ENCODE assay signal across 23 mouse cellular contexts in the genomic region with DNA sequence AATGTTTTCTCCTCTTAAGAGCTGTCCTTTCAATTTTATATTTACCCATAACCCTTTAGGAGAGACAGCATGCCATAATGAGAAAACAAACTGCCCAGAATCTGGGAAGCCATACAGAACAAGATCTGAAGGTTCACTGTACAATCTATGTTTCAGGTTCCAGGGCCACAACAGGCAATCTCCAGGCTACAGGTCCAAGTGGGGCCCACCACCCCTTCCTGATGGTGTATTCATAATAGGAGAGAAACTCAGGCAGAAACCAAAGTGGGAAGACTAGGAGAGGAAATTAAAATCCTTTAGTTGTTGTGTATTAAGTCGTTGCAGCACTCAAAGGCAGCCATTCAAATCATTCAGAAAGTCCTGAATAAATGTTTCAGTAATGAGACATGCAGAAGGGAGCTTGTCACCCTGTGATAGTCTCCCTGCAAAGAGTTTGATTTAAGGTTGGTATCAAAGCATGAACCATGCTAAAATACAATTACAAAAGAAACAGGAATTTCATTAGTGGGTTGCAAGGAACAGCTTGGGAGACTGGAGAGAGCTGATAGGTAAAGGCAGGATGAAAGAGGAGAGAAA.
DNase-seq lines count a peak whose midpoint lies in the region; ATAC-seq lines count a peak whose summit lies in the region.
"Had no signal": no experiment of that assay in that cellular context is flagged by ENCODE, and none has a peak within 500 bp of the region (broad histone marks: within the 10 kb centered on the region; RNA-seq: fewer than 3 reads in every experiment).

No protein-coding gene starts in this region.

- no peaks in the 10 kb centered on the region for H3K36me3 ChIP-seq in hindbrain, embryonic 10.5 days
- no peaks in the 10 kb centered on the region for H3K36me3 ChIP-seq in hindbrain, embryonic 14.5 days (replicated peaks; ENCODE audit: control insufficient read depth, insufficient read depth)
- H3K36me3 ChIP-seq in neural tube, embryonic 12.5 days = no peaks in the 10 kb centered on the region
- H3K36me3 ChIP-seq in macrophage (ENCODE audit: inconsistent target) = no peaks in the 10 kb centered on the region
- no peaks in the 10 kb centered on the region for H3K36me3 ChIP-seq in kidney, embryonic 15.5 days
- H3K36me3 ChIP-seq: embryonic facial prominence, embryonic 10.5 days; liver, embryonic 13.5 days had no signal

- H3K4me1 ChIP-seq in hindbrain, embryonic 10.5 days (replicated peaks) = peaks cover 9% of the 10 kb centered on the region
- 0 out of 2 replicates have a peak, but pooled peaks cover 3% of the 10 kb centered on the region for H3K4me1 ChIP-seq in hindbrain, embryonic 14.5 days (replicated peaks; ENCODE audit: control insufficient read depth, insufficient read depth, low read length)
- H3K4me1 ChIP-seq in neural tube, embryonic 12.5 days = no peaks in the 10 kb centered on the region
- no peaks in the 10 kb centered on the region for H3K4me1 ChIP-seq in kidney, embryonic 15.5 days
- H3K4me1 ChIP-seq: embryonic facial prominence, embryonic 10.5 days; liver, embryonic 13.5 days had no signal

- no peak for DNase-seq in hindbrain, embryonic 10.5 days (ENCODE audit: low spot score)
- DNase-seq in hindbrain, embryonic 14.5 days (ENCODE audit: low spot score) = no peak
- no peak for DNase-seq in neural tube, embryonic 10.5 days (ENCODE audit: extremely low spot score, low spot score)
- DNase-seq in left cerebral cortex, adult 18-20 months (ENCODE audit: low spot score in 2 of 2) = no peak
- DNase-seq: adrenal gland, postnatal 10 days; cerebellum, adult 9-10 months; gastrocnemius, postnatal 14 days; heart, adult 11 months; kidney, postnatal 36 days; liver, embryonic 13.5 days; lung, adult 2 months; lung, postnatal 14 days; right cerebral cortex, adult 18-20 months; right cerebral cortex, postnatal 4 days; thymus, adult 18-20 months; thymus, postnatal 4 days had no signal

- ATAC-seq in hindbrain, embryonic 14.5 days (ENCODE audit: low FRiP score) = no peak
- ATAC-seq in neural tube, embryonic 12.5 days (ENCODE audit: low FRiP score, low read depth) = peak; percentile 41; the same call in 1 of the 2 replicates
- ATAC-seq in kidney, embryonic 15.5 days (replicated peaks; ENCODE audit: low FRiP score) = no peak
- no peak for ATAC-seq in inflammation-experienced regulatory T-cells, adult 6 months
- ATAC-seq: intestine, embryonic 16.5 days had no signal

- no peaks in the 10 kb centered on the region for H3K27me3 ChIP-seq in hindbrain, embryonic 10.5 days (ENCODE audit: insufficient read depth, poor library complexity, severe bottlenecking)
- H3K27me3 ChIP-seq in hindbrain, embryonic 14.5 days (ENCODE audit: control insufficient read depth, insufficient read depth, low read length) = no peaks in the 10 kb centered on the region
- H3K27me3 ChIP-seq in neural tube, embryonic 12.5 days (replicated peaks) = no peaks in the 10 kb centered on the region
- H3K27me3 ChIP-seq in kidney, embryonic 15.5 days = no peaks in the 10 kb centered on the region
- H3K27me3 ChIP-seq: liver, embryonic 13.5 days had no signal

- H3K4me3 ChIP-seq in hindbrain, embryonic 10.5 days = no peak overlapping the region
- no peak overlapping the region for H3K4me3 ChIP-seq in hindbrain, embryonic 14.5 days (replicated peaks; ENCODE audit: low read length)
- no peak overlapping the region for H3K4me3 ChIP-seq in neural tube, embryonic 12.5 days
- no peak overlapping the region for H3K4me3 ChIP-seq in macrophage (ENCODE audit: inconsistent target)
- no peak overlapping the region for H3K4me3 ChIP-seq in kidney, embryonic 15.5 days (replicated peaks)
- H3K4me3 ChIP-seq: embryonic facial prominence, embryonic 10.5 days; liver, embryonic 13.5 days had no signal

- no peaks in the 10 kb centered on the region for H3K9me3 ChIP-seq in hindbrain, embryonic 10.5 days
- no peaks in the 10 kb centered on the region for H3K9me3 ChIP-seq in hindbrain, embryonic 14.5 days (ENCODE audit: control insufficient read depth, low read length)
- H3K9me3 ChIP-seq in neural tube, embryonic 12.5 days = no peaks in the 10 kb centered on the region
- H3K9me3 ChIP-seq in kidney, embryonic 15.5 days (replicated peaks) = no peaks in the 10 kb centered on the region
- H3K9me3 ChIP-seq: embryonic facial prominence, embryonic 10.5 days; liver, embryonic 13.5 days had no signal

- no peaks in the 10 kb centered on the region for H3K79me2 ChIP-seq in macrophage (ENCODE audit: inconsistent target)

- 47% methylated on average over 1 of the region's 1 CpGs for WGBS in hindbrain, embryonic 10.5 days
- WGBS in hindbrain, embryonic 14.5 days = 12% methylated on average over 1 of the region's 1 CpGs
- WGBS in neural tube, embryonic 12.5 days = 30% methylated on average over 1 of the region's 1 CpGs
- 63% methylated on average over 1 of the region's 1 CpGs for WGBS in macrophage (ENCODE audit: missing documents)
- whole genome bisulfite sequencing in kidney, embryonic 15.5 days = 75% methylated on average over 1 of the region's 1 CpGs

- no peak overlapping the region for H3K4me2 ChIP-seq in hindbrain, embryonic 14.5 days (replicated peaks)
- H3K4me2 ChIP-seq in neural tube, embryonic 12.5 days (replicated peaks) = no peak overlapping the region
- H3K4me2 ChIP-seq in kidney, embryonic 15.5 days = no peak overlapping the region
- H3K4me2 ChIP-seq: heart, embryonic 11.5 days; liver, embryonic 13.5 days had no signal

- no peak overlapping the region for H3K9ac ChIP-seq in hindbrain, embryonic 14.5 days
- H3K9ac ChIP-seq in neural tube, embryonic 12.5 days = no peak overlapping the region
- no peak overlapping the region for H3K9ac ChIP-seq in kidney, embryonic 15.5 days
- H3K9ac ChIP-seq: liver, embryonic 13.5 days had no signal

- peak overlapping the region; percentile 64 for H3K27ac ChIP-seq in hindbrain, embryonic 10.5 days
- H3K27ac ChIP-seq in hindbrain, embryonic 14.5 days = no peak overlapping the region
- no peak overlapping the region for H3K27ac ChIP-seq in neural tube, embryonic 12.5 days
- H3K27ac ChIP-seq in macrophage = peak overlapping the region; percentile 70
- no peak overlapping the region for H3K27ac ChIP-seq in kidney, embryonic 15.5 days
- H3K27ac ChIP-seq: embryonic facial prominence, embryonic 10.5 days; liver, embryonic 13.5 days had no signal

Comparison
In these comparisons a context has a peak if more than half of its experiments do, and no peak if none do; other contexts are left out.
1. H3K27ac ChIP-seq: peak in hindbrain, embryonic 10.5 days (single experiment) and macrophage (single experiment); none in hindbrain, embryonic 14.5 days (single experiment), neural tube, embryonic 12.5 days (single experiment) and kidney, embryonic 15.5 days (single experiment).